Mouse (Mus musculus): ENCODE measurements at regions not wholly inside any gene's neighbourhood (a gene's known extent, or its start where the extent isn't known, plus 50 kb on each side); places are given as distances from the start of the nearest gene placed in this dataset.
A peak's percentile ranks its signal among the peaks of the same experiment; 100 is the strongest.

DNA sequence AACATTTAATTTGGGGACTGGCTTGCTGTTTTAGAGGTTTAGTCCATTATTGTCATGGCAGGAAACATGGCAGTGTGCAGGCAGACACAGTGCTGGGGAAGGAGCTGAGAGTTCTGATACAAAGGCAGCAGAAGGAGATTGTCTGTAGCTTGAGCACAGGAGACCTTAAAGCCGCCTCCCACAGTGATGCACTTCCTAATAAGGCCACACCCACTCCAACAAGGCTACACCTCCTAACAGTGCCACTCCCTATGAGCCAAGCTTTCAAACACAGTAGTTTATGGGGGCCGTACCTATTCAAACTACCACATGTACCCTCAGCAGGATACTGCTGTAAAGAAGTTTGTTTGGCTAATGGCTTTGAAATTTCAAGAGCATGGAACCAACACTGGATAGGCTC is 113.3 kb upstream of the Zfp217 start:
- Histone ChIP-seq H3K9ac (ENCODE audit: low read depth, low read length) (no peak overlapping the region), H3K36me3 (ENCODE audit: control insufficient read depth, insufficient read depth) (no peaks in the 10 kb centered on the region), H3K27me3 (replicated peaks; ENCODE audit: control insufficient read depth, insufficient read depth, low read length) (no peaks in the 10 kb centered on the region), H3K4me1 (replicated peaks; ENCODE audit: control insufficient read depth, insufficient read depth, low read length) (no peaks in the 10 kb centered on the region), H3K9me3 (ENCODE audit: control insufficient read depth) (no peaks in the 10 kb centered on the region), H3K4me3 (ENCODE audit: low read depth, low read length) (no peak overlapping the region), H3K27ac (ENCODE audit: low read depth, low read length) (no peak overlapping the region), H3K4me2 (replicated peaks; ENCODE audit: low read depth) (no peak overlapping the region)
- ATAC-seq, result 0 out of 2 replicates have a peak, but pooled peaks have one; percentile 19
- WGBS, result 90% methylated on average over 2 of the region's 2 CpGs
- no peak for TF ChIP-seq CTCF (IDR thresholded peaks at IDR 0.05; ENCODE audit: low read depth)

DNA sequence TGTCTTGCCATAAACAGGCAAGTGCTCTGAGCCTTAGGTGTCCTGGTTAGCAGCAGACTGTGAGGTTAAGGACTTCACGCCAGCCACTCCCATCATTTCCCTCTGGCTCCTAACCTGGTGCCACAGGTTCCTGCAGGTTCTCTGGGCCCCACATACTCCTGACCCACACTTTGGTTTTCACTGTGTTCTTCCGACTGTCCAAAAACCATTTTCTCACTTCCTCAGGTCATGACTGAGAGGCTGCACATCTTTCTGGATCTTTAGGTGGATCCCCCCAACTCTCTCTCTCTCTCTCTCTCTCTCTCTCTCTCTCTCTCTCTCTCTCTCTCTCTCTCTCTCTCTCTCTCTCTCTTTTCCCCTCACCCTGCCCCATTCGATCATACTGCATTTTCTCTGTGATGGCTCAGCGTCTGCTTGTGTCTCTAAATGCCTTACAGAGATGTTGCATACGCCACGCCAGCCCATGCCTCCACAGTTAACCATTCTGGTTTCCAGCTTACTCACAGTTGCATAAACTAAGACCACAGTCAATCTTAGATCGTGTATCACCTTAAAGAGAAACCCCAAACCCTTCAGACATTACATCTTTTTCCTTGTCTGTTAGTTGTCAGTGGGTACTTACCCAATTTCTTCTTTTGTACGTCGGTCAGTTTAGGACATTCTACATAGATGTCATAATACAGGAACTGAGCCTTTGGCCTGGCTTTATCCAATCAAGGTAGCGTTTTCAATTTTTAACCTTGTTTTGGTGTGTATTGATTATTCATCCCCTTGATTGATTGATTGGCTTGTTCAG is 112.0 kb upstream of the Zfp217 start:
- Histone ChIP-seq H3K9me3 (ENCODE audit: control insufficient read depth) (no peaks in the 10 kb centered on the region), H3K36me3 (ENCODE audit: control insufficient read depth, insufficient read depth) (no peaks in the 10 kb centered on the region), H3K9ac (ENCODE audit: low read depth, low read length) (no peak overlapping the region), H3K4me1 (replicated peaks; ENCODE audit: control insufficient read depth, insufficient read depth, low read length) (no peaks in the 10 kb centered on the region), H3K4me2 (replicated peaks; ENCODE audit: low read depth) (no peak overlapping the region), H3K27ac (ENCODE audit: low read depth, low read length) (no peak overlapping the region), H3K27me3 (replicated peaks; ENCODE audit: control insufficient read depth, insufficient read depth, low read length) (no peaks in the 10 kb centered on the region), H3K4me3 (ENCODE audit: low read depth, low read length) (no peak overlapping the region)
- no peak for ATAC-seq
- WGBS, result 87% methylated on average over 10 of the region's 10 CpGs
- TF ChIP-seq CTCF (IDR thresholded peaks at IDR 0.05; ENCODE audit: low read depth), result no peak

DNA sequence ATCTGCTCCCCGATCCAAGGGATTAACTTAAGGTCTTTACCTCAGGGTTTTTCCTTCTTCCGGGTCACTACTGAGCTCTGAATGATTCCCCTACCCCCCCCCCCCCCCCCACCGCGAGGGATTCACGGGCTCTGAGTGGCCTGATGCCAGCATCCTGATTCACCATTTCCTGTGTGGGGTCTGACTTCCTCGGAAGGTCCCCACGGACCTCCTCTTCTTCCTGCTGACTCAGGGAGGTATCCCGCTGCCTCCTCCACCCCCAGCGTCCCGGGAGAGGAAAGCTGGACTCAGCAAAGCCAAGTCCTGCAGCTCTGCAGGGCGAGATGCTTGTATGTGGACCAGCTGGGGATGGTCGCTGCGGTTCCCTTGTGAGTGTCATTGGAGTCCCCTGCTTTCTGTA is 110.5 kb upstream of the Zfp217 start:
- ATAC-seq, result no peak
- Histone ChIP-seq H3K36me3 (ENCODE audit: control insufficient read depth, insufficient read depth) (no peaks in the 10 kb centered on the region), H3K9me3 (ENCODE audit: control insufficient read depth) (no peaks in the 10 kb centered on the region), H3K27me3 (replicated peaks; ENCODE audit: control insufficient read depth, insufficient read depth, low read length) (no peaks in the 10 kb centered on the region), H3K4me1 (replicated peaks; ENCODE audit: control insufficient read depth, insufficient read depth, low read length) (no peaks in the 10 kb centered on the region), H3K9ac (ENCODE audit: low read depth, low read length) (no peak overlapping the region), H3K27ac (ENCODE audit: low read depth, low read length) (no peak overlapping the region), H3K4me2 (replicated peaks; ENCODE audit: low read depth) (no peak overlapping the region), H3K4me3 (ENCODE audit: low read depth, low read length) (no peak overlapping the region)
- 57% methylated on average over 12 of the region's 13 CpGs for WGBS
- no peak for TF ChIP-seq CTCF (IDR thresholded peaks at IDR 0.05; ENCODE audit: low read depth)

DNA sequence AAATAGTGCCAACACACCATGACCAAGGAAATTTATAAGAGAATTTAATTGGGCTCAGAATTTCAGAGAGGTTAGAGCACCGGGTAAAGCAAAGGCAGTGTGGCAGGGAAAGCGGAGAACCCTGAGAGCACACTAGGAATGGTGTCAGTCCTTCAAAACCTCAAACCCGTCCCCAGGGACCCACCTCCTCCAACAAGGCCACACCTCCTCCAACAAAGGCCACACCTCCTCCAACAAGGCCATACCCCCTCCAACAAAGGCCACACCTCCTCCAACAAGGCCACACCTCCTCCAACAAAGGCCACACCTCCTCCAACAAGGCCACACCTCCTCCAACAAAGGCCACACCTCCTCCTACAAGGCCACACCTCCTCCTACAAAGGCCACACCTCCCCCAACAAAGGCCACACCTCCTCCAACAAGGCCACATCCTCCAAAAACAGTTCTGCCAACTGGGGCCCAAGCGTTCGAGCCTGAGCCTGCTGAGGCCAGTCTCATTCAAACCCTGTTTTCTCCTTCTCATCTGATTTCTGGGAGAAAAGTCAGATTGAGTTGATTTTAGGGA is 109.8 kb upstream of the Zfp217 start:
- Histone ChIP-seq H3K36me3 (ENCODE audit: control insufficient read depth, insufficient read depth) (no peaks in the 10 kb centered on the region), H3K4me1 (replicated peaks; ENCODE audit: control insufficient read depth, insufficient read depth, low read length) (no peaks in the 10 kb centered on the region), H3K4me2 (replicated peaks; ENCODE audit: low read depth) (no peak overlapping the region), H3K27me3 (replicated peaks; ENCODE audit: control insufficient read depth, insufficient read depth, low read length) (no peaks in the 10 kb centered on the region), H3K4me3 (ENCODE audit: low read depth, low read length) (no peak overlapping the region), H3K9me3 (ENCODE audit: control insufficient read depth) (no peaks in the 10 kb centered on the region), H3K9ac (ENCODE audit: low read depth, low read length) (no peak overlapping the region), H3K27ac (ENCODE audit: low read depth, low read length) (no peak overlapping the region)
- no peak for TF ChIP-seq CTCF (IDR thresholded peaks at IDR 0.05; ENCODE audit: low read depth)
- ATAC-seq, result no peak
- WGBS, result 91% methylated on average over 5 of the region's 5 CpGs

DNA sequence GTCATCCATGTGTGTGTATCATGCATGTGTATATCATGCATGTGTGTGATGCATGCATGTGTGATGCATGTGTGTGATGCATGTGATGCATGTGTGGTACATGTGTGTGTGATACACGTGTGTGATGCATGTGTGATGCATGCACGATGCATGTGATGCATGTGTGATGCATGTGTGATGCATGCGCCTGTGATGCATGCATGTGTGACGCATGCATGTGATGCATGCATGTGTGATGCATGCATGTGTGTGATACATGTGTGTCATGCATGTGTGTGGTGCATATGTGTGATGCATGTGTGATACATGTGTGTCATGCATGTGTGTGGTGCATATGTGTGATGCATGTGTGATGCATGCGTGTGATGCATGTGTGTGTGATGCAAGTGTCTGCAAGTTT is 108.1 kb upstream of the Zfp217 start:
- ATAC-seq, result no peak
- H3K4me2 ChIP-seq (replicated peaks; ENCODE audit: low read depth), result no peak overlapping the region
- WGBS, result 93% methylated on average over 5 of the region's 5 CpGs
- TF ChIP-seq CTCF (IDR thresholded peaks at IDR 0.05; ENCODE audit: low read depth), result no peak
- H3K4me3 ChIP-seq (ENCODE audit: low read depth, low read length), result no peak overlapping the region
- no peak overlapping the region for H3K27ac ChIP-seq (ENCODE audit: low read depth, low read length)
- no peaks in the 10 kb centered on the region for H3K4me1 ChIP-seq (replicated peaks; ENCODE audit: control insufficient read depth, insufficient read depth, low read length)
- H3K9ac ChIP-seq (ENCODE audit: low read depth, low read length), result no peak overlapping the region
- H3K9me3 ChIP-seq (ENCODE audit: control insufficient read depth), result no peaks in the 10 kb centered on the region
- H3K36me3 ChIP-seq (ENCODE audit: control insufficient read depth, insufficient read depth), result no peaks in the 10 kb centered on the region
- no peaks in the 10 kb centered on the region for H3K27me3 ChIP-seq (replicated peaks; ENCODE audit: control insufficient read depth, insufficient read depth, low read length)

DNA sequence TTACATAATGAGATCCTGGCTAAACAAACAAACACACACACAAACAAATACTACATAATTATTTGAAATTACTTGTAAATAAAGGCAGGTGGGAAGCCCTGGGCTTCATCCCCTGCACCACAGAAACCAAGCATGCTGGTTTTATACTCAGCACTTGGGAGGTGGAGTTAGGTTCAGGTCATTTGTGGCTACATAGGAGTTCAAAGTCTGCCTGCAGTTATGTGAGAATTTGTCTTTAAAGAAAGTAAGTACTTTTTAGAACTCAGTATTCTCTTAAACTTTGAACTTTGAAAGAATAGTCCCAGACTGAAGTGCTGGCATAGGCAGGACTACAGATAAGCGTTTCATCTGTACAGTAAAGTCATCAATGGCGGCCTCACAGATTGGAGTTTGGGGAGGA is 107.6 kb upstream of the Zfp217 start:
- Histone ChIP-seq H3K36me3 (ENCODE audit: control insufficient read depth, insufficient read depth) (no peaks in the 10 kb centered on the region), H3K4me1 (replicated peaks; ENCODE audit: control insufficient read depth, insufficient read depth, low read length) (no peaks in the 10 kb centered on the region), H3K4me2 (replicated peaks; ENCODE audit: low read depth) (no peak overlapping the region), H3K9ac (ENCODE audit: low read depth, low read length) (no peak overlapping the region), H3K4me3 (ENCODE audit: low read depth, low read length) (no peak overlapping the region), H3K27ac (ENCODE audit: low read depth, low read length) (no peak overlapping the region), H3K9me3 (ENCODE audit: control insufficient read depth) (no peaks in the 10 kb centered on the region), H3K27me3 (replicated peaks; ENCODE audit: control insufficient read depth, insufficient read depth, low read length) (no peaks in the 10 kb centered on the region)
- WGBS, result 36% methylated on average over 2 of the region's 2 CpGs
- no peak for TF ChIP-seq CTCF (IDR thresholded peaks at IDR 0.05; ENCODE audit: low read depth)
- ATAC-seq, result peak; percentile 45; the same call in 1 of the 2 replicates
